Mouse (Mus musculus): ENCODE data around the gene Birc5.
"Not testable (repeated sequence)": the region's sequence is repeated elsewhere in the genome, so short reads cannot be mapped to it uniquely, and the experiment has no call there.

GRCm38 (mm10) chr11:117833509-117833908, 15.5 kb upstream of the Birc5 start:
- TF ChIP-seq CTCF (IDR thresholded peaks at IDR 0.05; ENCODE audit: insufficient read depth, low read length); POLR2A (IDR thresholded peaks at IDR 0.05; ENCODE audit: borderline replicate concordance, extremely low read depth, low read depth, low read length): not testable (repeated sequence)
